Mouse (Mus musculus) heart, embryonic 10.5 days (tissue): ENCODE measurements at regions not wholly inside any gene's neighbourhood (a gene's known extent, or its start where the extent isn't known, plus 50 kb on each side); places are given as distances from the start of the nearest gene placed in this dataset.

Experiments used
- DNase-seq: peaks from one replicate; pipeline ENCODE4 v3.0.0-alpha.2; 2017; ENCODE audit warnings: low spot score
- H3K27ac ChIP-seq: fragments of 300-500 bp; sonication (generic); 2 replicates; pipeline ENCODE4 v1.5.1; 2016; ENCODE audit warnings: mild to moderate bottlenecking
- H3K27me3 ChIP-seq: fragments of 300-500 bp; sonication (generic); 2 replicates; pipeline ENCODE4 v1.6.1; 2016; ENCODE audit warnings: mild to moderate bottlenecking; ENCODE audit not compliant: poor library complexity, insufficient read depth, severe bottlenecking
- H3K36me3 ChIP-seq: fragments of 300-500 bp; sonication (generic); 2 replicates; pipeline ENCODE4 v1.6.1; 2016; ENCODE audit warnings: mild to moderate bottlenecking, moderate library complexity
- H3K4me1 ChIP-seq: fragments of 300-500 bp; sonication (generic); 2 replicates; pipeline ENCODE4 v1.6.1; 2016; ENCODE audit warnings: mild to moderate bottlenecking
- H3K4me3 ChIP-seq: fragments of 300-500 bp; sonication (generic); 2 replicates; pipeline ENCODE4 v1.5.1; 2016; ENCODE audit warnings: mild to moderate bottlenecking, moderate library complexity
- H3K9me3 ChIP-seq: fragments of 300-500 bp; sonication (generic); 2 replicates; pipeline ENCODE4 v1.6.1; 2016; ENCODE audit warnings: mild to moderate bottlenecking, moderate library complexity
- WGBS: fragments of 180-500 bp; shearing (Covaris S2); methylation state at CpG from one replicate; pipeline ENCODE4 v1.1.7; 2016; 5-methylcytosine and 5-hydroxymethylcytosine counted together

- WGBS, result 59% methylated on average over 3 of the region's 3 CpGs
- Histone ChIP-seq H3K4me3 (no peak overlapping the region), H3K27ac (no peak overlapping the region), H3K9me3 (no peaks in the 10 kb centered on the region), H3K4me1 (no peaks in the 10 kb centered on the region), H3K27me3 (no peaks in the 10 kb centered on the region), H3K36me3 (no peaks in the 10 kb centered on the region)
- DNase-seq, result no peak
Observed at GRCm38 (mm10) chr4:7154256-7154655, 1084.6 kb downstream of the Car8 start.

GRCm38 (mm10) chr4:7153835-7154234 lies 1085.0 kb downstream of the Car8 start:
- 16% methylated on average over 1 of the region's 1 CpGs for WGBS
- no peak for DNase-seq

GRCm38 (mm10) chr4:7145756-7146155 lies 1093.1 kb downstream of the Car8 start:
- Histone ChIP-seq H3K27ac (no peak overlapping the region), H3K4me3 (no peak overlapping the region), H3K27me3 (no peaks in the 10 kb centered on the region), H3K36me3 (no peaks in the 10 kb centered on the region), H3K4me1 (no peaks in the 10 kb centered on the region), H3K9me3 (no peaks in the 10 kb centered on the region)
- no peak for DNase-seq
- WGBS, result 67% methylated on average over 2 of the region's 2 CpGs

More at GRCm38 (mm10) chr4:7153835-7154234, 1085.0 kb downstream of the Car8 start:
- Histone ChIP-seq H3K4me3 (no peak overlapping the region), H3K27me3 (no peaks in the 10 kb centered on the region), H3K36me3 (no peaks in the 10 kb centered on the region), H3K4me1 (no peaks in the 10 kb centered on the region), H3K27ac (no peak overlapping the region), H3K9me3 (no peaks in the 10 kb centered on the region)

- Histone ChIP-seq H3K27ac (no peak overlapping the region), H3K4me1 (no peaks in the 10 kb centered on the region), H3K36me3 (no peaks in the 10 kb centered on the region), H3K4me3 (no peak overlapping the region), H3K9me3 (no peaks in the 10 kb centered on the region), H3K27me3 (no peaks in the 10 kb centered on the region)
- no peak for DNase-seq
Observed at GRCm38 (mm10) chr4:7144215-7144614, 1094.6 kb downstream of the Car8 start.

GRCm38 (mm10) chr4:7143676-7144075 lies 1095.2 kb downstream of the Car8 start:
- no peaks in the 10 kb centered on the region for H3K27me3 ChIP-seq
- no peak overlapping the region for H3K4me3 ChIP-seq
- no peak overlapping the region for H3K27ac ChIP-seq
- no peaks in the 10 kb centered on the region for H3K4me1 ChIP-seq
- no peaks in the 10 kb centered on the region for H3K36me3 ChIP-seq
- WGBS, result 71% methylated on average over 2 of the region's 2 CpGs
- H3K9me3 ChIP-seq, result no peaks in the 10 kb centered on the region
- DNase-seq, result no peak

- no peak overlapping the region for H3K27ac ChIP-seq
- H3K4me1 ChIP-seq, result no peaks in the 10 kb centered on the region
- DNase-seq, result no peak
- no peaks in the 10 kb centered on the region for H3K9me3 ChIP-seq
- no peak overlapping the region for H3K4me3 ChIP-seq
- no peaks in the 10 kb centered on the region for H3K27me3 ChIP-seq
- H3K36me3 ChIP-seq, result no peaks in the 10 kb centered on the region
- WGBS, result 81% methylated on average over 6 of the region's 6 CpGs
Observed at GRCm38 (mm10) chr4:7142781-7143180, 1096.1 kb downstream of the Car8 start.

- no peaks in the 10 kb centered on the region for H3K36me3 ChIP-seq
- no peak for DNase-seq
- H3K9me3 ChIP-seq, result no peaks in the 10 kb centered on the region
- no peaks in the 10 kb centered on the region for H3K27me3 ChIP-seq
- no peaks in the 10 kb centered on the region for H3K4me1 ChIP-seq
- no peak overlapping the region for H3K27ac ChIP-seq
- 54% methylated on average over 4 of the region's 4 CpGs for WGBS
- H3K4me3 ChIP-seq, result no peak overlapping the region
Observed at GRCm38 (mm10) chr4:7112159-7112558, 1126.7 kb downstream of the Car8 start.

GRCm38 (mm10) chr4:7092957-7093356 lies 1145.9 kb downstream of the Car8 start:
- no peaks in the 10 kb centered on the region for H3K4me1 ChIP-seq
- WGBS, result 78% methylated on average over 7 of the region's 7 CpGs
- no peaks in the 10 kb centered on the region for H3K9me3 ChIP-seq
- no peak overlapping the region for H3K27ac ChIP-seq
- no peaks in the 10 kb centered on the region for H3K27me3 ChIP-seq
- no peaks in the 10 kb centered on the region for H3K36me3 ChIP-seq
- no peak for DNase-seq
- no peak overlapping the region for H3K4me3 ChIP-seq

- Histone ChIP-seq H3K4me3 (no peak overlapping the region), H3K9me3 (no peaks in the 10 kb centered on the region; the same call in 1 of the 2 replicates), H3K27me3 (no peaks in the 10 kb centered on the region), H3K36me3 (no peaks in the 10 kb centered on the region), H3K4me1 (no peaks in the 10 kb centered on the region), H3K27ac (no peak overlapping the region)
- no peak for DNase-seq
Observed at GRCm38 (mm10) chr4:7091201-7091814, 1147.5 kb downstream of the Car8 start.
